Mouse (Mus musculus) lung, postnatal 0 days (tissue): ENCODE measurements around the gene Lifr.

Source experiments
- CTCF ChIP-seq: IDR thresholded peaks from 2 replicates; pipeline ENCODE4 v1.5.1; 2016; ENCODE audit warnings: antibody characterized with exemption, mild to moderate bottlenecking
- EP300 ChIP-seq: IDR thresholded peaks from 2 replicates; pipeline ENCODE4 v1.6.1; 2016; ENCODE audit warnings: antibody characterized with exemption, mild to moderate bottlenecking, control low read depth

- no peak for TF ChIP-seq CTCF
- TF ChIP-seq EP300 = peak; percentile 93
Measured at GRCm38 (mm10) chr15:7088691-7089090, 1.7 kb upstream of the Lifr start.
